Mouse (Mus musculus) megakaryocyte, embryonic 14.5 days (primary cell): ENCODE measurements at regions not wholly inside any gene's neighbourhood (a gene's known extent, or its start where the extent isn't known, plus 50 kb on each side); places are given as distances from the start of the nearest gene placed in this dataset.

ENCODE experiments used
- FLI1 ChIP-seq: IDR thresholded peaks from 2 replicates; pipeline ENCODE4 v1.6.1; 2012; ENCODE audit warnings: low read length, inconsistent platforms, mixed read lengths
- GATA1 ChIP-seq: IDR thresholded peaks from 3 replicates; pipeline ENCODE4 v1.6.1; 2012; ENCODE audit warnings: mixed read lengths, low read length, inconsistent platforms, borderline replicate concordance

GRCm38 (mm10) chr8:26746811-26747210, 230.3 kb upstream of the Zfp703 start:
- no peak for TF ChIP-seq GATA1
- no peak for TF ChIP-seq FLI1
